Mouse (Mus musculus) intestine, postnatal 0 days (tissue): ENCODE results near the gene Nuak2. TPM values are rescaled to one million over a fixed set of nuclear protein-coding genes. Genes with fewer than 3 reads are reported as not detected.

ENCODE experiments used
- ATAC-seq: fragments of 200-750 bp; cut with Nextera tagmentation; 2 replicates; pipeline ENCODE4 v1.8.0; 2017; ENCODE audit warnings: mild to moderate bottlenecking, moderate TSS enrichment, moderate library complexity
- H3K27ac ChIP-seq: fragments of 300-500 bp; sonication (generic); 2 replicates; pipeline ENCODE4 v1.5.1; 2014; ENCODE audit warnings: mild to moderate bottlenecking, low read depth, low read length, moderate library complexity
- H3K27me3 ChIP-seq: fragments of 300-500 bp; sonication (generic); replicated peaks from 2 replicates; pipeline ENCODE4 v1.6.1; 2014; ENCODE audit warnings: low read length, mixed read lengths; ENCODE audit not compliant: control insufficient read depth, insufficient read depth
- H3K36me3 ChIP-seq: fragments of 300-500 bp; sonication (generic); 2 replicates; pipeline ENCODE4 v1.6.1; 2014; ENCODE audit warnings: mild to moderate bottlenecking, moderate library complexity; ENCODE audit not compliant: control insufficient read depth, insufficient read depth
- H3K4me1 ChIP-seq: fragments of 300-500 bp; sonication (generic); replicated peaks from 2 replicates; pipeline ENCODE4 v1.6.1; 2014; ENCODE audit warnings: antibody characterized with exemption, low read length, mixed read lengths; ENCODE audit not compliant: control insufficient read depth, insufficient read depth
- H3K4me2 ChIP-seq: fragments of 300-500 bp; sonication (generic); replicated peaks from 2 replicates; pipeline ENCODE4 v1.6.1; 2014; ENCODE audit warnings: low read depth, mild to moderate bottlenecking, moderate library complexity
- H3K4me3 ChIP-seq: fragments of 300-500 bp; sonication (generic); 2 replicates; pipeline ENCODE4 v1.5.1; 2014; ENCODE audit warnings: low read depth, low read length
- H3K9ac ChIP-seq: fragments of 300-500 bp; sonication (generic); 2 replicates; pipeline ENCODE4 v1.6.1; 2014; ENCODE audit warnings: mild to moderate bottlenecking, low read depth, low read length
- H3K9me3 ChIP-seq: fragments of 300-500 bp; sonication (generic); 2 replicates; pipeline ENCODE4 v1.6.1; 2016; ENCODE audit warnings: mixed run types; ENCODE audit not compliant: control insufficient read depth
- CTCF ChIP-seq: sonication (generic); IDR thresholded peaks from 2 replicates; pipeline ENCODE4 v1.5.1; 2016; ENCODE audit warnings: low read depth, mild to moderate bottlenecking, control low read depth, antibody characterized with exemption, moderate library complexity
- WGBS: fragments of 180-500 bp; shearing (Covaris S2); extraction: QIAGEN DNeasy Blood & Tissue Kit; methylation state at CpG from one replicate; pipeline ENCODE4 v1.1.7; 2014; 5-methylcytosine and 5-hydroxymethylcytosine counted together
- polyA plus RNA-seq: library from polyadenylated mRNA; unstranded; fragments of >200 nt; fragmentation: Nextera tagmentation; extraction: Ambion mirVana; gene quantifications from 2 replicates; pipeline ENCODE4 v1.2.1, GENCODE M21; 2015

The Nuak2 gene
- polyA plus RNA-seq, 1 experiment from 2014 or later, result 20.0 TPM

DNA sequence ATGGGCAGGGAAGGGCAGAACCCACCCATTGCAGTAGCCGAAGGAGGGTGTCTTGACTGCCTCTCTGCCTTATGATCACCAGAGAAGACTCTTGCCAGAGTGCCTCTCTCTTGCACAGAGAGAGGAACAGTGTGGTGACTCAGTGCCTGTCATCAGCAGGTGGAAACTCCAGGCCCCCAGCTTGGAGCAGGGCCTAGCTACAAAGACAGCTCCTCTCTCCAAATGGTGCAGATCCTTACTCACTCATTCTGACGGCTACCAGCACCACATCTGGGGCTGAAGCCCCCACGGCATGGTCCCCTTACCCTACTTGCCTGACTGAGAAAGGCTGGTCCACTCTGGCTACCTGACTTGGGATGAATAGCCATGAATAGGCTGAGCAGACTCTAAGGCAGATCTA is 48.5 kb downstream of the Nuak2 start:
- Histone ChIP-seq H3K27me3 (no peaks in the 10 kb centered on the region), H3K9ac (no peak overlapping the region), H3K4me1 (no peaks in the 10 kb centered on the region), H3K36me3 (no peaks in the 10 kb centered on the region), H3K4me3 (no peak overlapping the region), H3K9me3 (no peaks in the 10 kb centered on the region), H3K4me2 (no peak overlapping the region), H3K27ac (no peak overlapping the region)
- no peak for TF ChIP-seq CTCF
- WGBS, result 83% methylated on average over 3 of the region's 3 CpGs
- ATAC-seq, result no peak

DNA sequence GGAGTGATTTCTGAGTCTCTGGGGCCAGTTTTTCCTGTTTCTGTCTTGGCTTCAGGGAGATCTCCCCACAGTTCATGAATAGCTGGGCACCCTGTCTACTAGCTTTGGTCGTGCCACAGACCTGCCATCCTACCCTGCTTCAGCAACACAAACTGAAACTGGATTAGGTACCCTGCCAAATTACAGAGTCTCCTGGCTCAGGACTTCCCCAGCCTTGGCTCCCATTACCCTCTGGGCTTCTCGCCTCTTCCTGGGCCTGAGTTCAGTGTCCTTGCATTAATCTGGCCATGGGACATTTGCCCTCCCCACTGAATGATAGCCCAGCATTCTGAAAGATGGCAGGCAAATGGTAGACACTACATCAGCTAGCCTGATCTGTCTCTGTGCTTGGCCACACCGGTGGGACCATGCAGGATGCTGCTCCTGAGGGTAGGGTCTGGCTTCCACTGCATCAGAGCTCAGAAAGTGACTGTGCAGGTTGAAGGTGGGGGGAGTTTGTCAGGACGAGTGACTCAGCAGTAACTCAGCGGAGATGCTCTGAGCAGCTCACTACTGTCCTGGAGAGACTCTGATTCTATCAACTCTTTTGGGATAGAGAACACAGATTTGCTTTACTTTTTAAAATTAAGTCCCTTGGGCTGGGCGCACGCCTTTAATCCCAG is 49.1 kb downstream of the Nuak2 start:
- WGBS, result 79% methylated on average over 7 of the region's 7 CpGs
- Histone ChIP-seq H3K36me3 (no peaks in the 10 kb centered on the region), H3K9me3 (no peaks in the 10 kb centered on the region), H3K4me2 (no peak overlapping the region), H3K27me3 (no peaks in the 10 kb centered on the region), H3K4me1 (no peaks in the 10 kb centered on the region), H3K4me3 (no peak overlapping the region), H3K9ac (no peak overlapping the region), H3K27ac (no peak overlapping the region)
- TF ChIP-seq CTCF, result no peak
- no peak for ATAC-seq

DNA sequence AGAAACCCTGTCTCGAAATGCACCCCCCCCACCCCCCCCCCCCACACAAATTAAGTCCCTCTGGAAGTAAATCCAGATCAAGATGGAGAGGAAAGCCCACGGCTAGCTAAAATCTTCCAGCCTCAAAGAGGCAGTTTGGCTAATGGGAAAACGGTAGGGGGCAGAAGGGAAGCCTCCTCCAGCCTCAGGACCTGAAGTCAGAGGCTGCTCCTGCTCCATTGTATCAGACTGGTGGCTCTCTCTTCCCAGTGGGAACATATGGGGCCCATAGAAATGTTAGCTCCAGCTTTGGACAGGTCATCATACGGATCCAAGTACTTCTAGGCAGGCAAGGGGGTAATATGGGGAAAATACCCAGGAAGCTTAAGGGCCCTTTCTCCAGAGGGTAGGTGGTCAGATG is 49.7 kb downstream of the Nuak2 start:
- Histone ChIP-seq H3K36me3 (no peaks in the 10 kb centered on the region), H3K9me3 (no peaks in the 10 kb centered on the region), H3K4me1 (no peaks in the 10 kb centered on the region), H3K4me3 (no peak overlapping the region), H3K4me2 (no peak overlapping the region), H3K27ac (no peak overlapping the region), H3K27me3 (no peaks in the 10 kb centered on the region), H3K9ac (no peak overlapping the region)
- ATAC-seq, result no peak
- no peak for TF ChIP-seq CTCF
- WGBS, result 58% methylated on average over 4 of the region's 4 CpGs

DNA sequence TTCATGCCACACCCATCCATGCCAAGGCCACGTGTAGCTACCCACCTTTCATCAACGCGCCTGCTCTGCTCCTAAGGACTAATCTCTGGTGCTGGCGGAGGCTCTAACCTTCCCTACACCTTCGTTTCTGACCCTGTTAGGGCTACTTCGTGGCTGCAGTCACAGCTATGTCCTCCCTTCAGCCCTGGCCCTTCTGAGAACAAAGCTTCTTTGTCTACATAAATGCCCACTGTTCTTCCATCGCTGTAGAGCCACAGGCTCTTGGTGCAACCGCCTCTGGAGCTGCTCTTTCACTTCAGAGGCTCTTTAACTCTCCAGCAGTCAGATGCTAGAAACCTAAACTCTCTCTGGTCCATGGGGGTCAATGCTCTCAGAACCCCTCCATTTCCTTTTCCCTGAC is 50.3 kb downstream of the Nuak2 start:
- Histone ChIP-seq H3K9ac (no peak overlapping the region), H3K4me1 (no peaks in the 10 kb centered on the region), H3K4me2 (no peak overlapping the region), H3K36me3 (no peaks in the 10 kb centered on the region), H3K27ac (no peak overlapping the region), H3K27me3 (no peaks in the 10 kb centered on the region), H3K9me3 (no peaks in the 10 kb centered on the region), H3K4me3 (no peak overlapping the region)
- ATAC-seq, result no peak
- 81% methylated on average over 8 of the region's 8 CpGs for WGBS
- no peak for TF ChIP-seq CTCF

DNA sequence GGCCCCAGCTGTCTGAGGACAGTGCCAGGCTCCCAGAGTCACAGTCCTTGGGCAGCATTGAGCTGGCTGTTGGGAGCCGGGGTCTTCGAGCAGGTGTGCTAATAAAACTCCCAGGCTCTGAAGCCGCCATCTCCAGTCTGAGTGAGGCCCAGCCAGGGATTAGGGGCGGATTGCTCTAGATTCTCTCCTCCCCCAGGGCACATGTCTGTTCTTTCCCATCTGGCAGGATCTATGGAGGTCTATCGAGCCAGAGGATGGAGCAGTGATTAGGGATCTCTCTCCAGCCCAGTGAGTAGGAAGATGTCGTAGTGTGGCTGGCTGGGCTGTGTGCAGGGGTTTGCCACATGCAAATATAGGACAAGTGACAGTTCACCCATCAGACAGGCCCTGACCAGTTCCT is 51.0 kb downstream of the Nuak2 start:
- H3K27ac ChIP-seq, result no peak overlapping the region
- H3K9me3 ChIP-seq, result no peaks in the 10 kb centered on the region
- no peak overlapping the region for H3K4me3 ChIP-seq
- H3K9ac ChIP-seq, result no peak overlapping the region
- no peak for ATAC-seq
- no peaks in the 10 kb centered on the region for H3K4me1 ChIP-seq
- H3K4me2 ChIP-seq, result no peak overlapping the region
- 76% methylated on average over 6 of the region's 6 CpGs for WGBS
- no peaks in the 10 kb centered on the region for H3K36me3 ChIP-seq
- no peak for TF ChIP-seq CTCF
- no peaks in the 10 kb centered on the region for H3K27me3 ChIP-seq

DNA sequence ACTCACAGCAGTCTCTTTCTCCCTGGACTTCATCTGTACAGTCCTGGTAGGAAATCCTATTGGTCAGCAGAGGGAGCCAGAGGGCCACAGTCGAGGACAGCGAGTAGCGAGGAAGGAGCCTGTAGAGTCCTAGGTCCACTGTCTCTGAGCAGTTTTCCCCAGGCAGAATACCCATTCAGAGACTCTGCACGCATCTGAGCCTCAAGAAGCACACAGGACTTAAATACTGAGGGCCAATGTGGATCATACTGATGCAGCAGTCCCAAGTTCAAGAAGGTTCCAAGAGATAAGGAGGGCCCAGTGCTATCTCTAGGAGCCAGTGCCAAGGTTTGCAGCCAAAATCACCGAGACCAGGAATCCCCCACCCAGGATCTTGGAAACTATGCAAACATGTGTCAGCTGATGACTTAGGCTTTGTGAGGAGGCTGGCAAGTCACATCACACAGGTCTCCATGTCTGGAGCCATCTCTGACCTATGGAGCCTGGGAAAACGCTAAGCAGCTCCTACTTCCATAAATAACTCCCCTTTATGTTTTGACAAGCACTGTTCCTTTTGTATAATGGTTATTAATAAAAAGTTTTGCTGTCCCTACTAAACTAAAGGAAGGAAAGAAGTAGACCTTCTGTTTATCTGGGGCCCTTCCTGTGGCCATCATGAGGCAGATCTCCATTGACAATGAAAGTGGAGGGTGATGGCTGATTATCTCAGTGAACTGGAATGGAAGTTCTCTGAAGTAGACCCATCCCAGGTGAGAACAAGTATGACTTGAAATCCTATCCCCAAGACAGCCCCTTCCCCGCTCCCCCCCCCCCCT is 52.0 kb downstream of the Nuak2 start:
- H3K4me2 ChIP-seq, result no peak overlapping the region
- ATAC-seq, result peak; percentile 69; the same call in 1 of the 2 replicates
- no peak overlapping the region; the same call in 1 of the 2 replicates for H3K27ac ChIP-seq
- no peak overlapping the region for H3K9ac ChIP-seq
- H3K27me3 ChIP-seq, result no peaks in the 10 kb centered on the region
- H3K9me3 ChIP-seq, result no peaks in the 10 kb centered on the region
- WGBS, result 33% methylated on average over 7 of the region's 7 CpGs
- no peaks in the 10 kb centered on the region for H3K4me1 ChIP-seq
- H3K36me3 ChIP-seq, result no peaks in the 10 kb centered on the region
- peak; percentile 98 for TF ChIP-seq CTCF
- H3K4me3 ChIP-seq, result no peak overlapping the region
